Mouse (Mus musculus) forebrain, embryonic 14.5 days (tissue): Measurements from ENCODE around the gene Capn8. TPM values are rescaled to one million over a fixed set of nuclear protein-coding genes. Genes with fewer than 3 reads are reported as not detected.

Source experiments
- ATAC-seq: fragments of 200-750 bp; cut with Nextera tagmentation; 2 replicates; pipeline ENCODE4 v1.8.0; 2017; ENCODE audit warnings: mild to moderate bottlenecking, moderate library complexity
- DNase-seq: peaks from one replicate; pipeline ENCODE4 v3.0.0-alpha.2; 2015; ENCODE audit warnings: low spot score
- H3K27ac ChIP-seq: fragments of 300-500 bp; sonication (generic); 2 replicates; pipeline ENCODE4 v1.5.1; 2014; ENCODE audit warnings: low read depth, mild to moderate bottlenecking, control low read depth, low read length, moderate library complexity
- H3K27me3 ChIP-seq: fragments of 300-500 bp; sonication (generic); replicated peaks from 2 replicates; pipeline ENCODE4 v1.6.1; 2014; ENCODE audit warnings: low read length, control low read depth, mixed read lengths; ENCODE audit not compliant: control insufficient read depth, insufficient read depth
- H3K36me3 ChIP-seq: fragments of 300-500 bp; sonication (generic); 2 replicates; pipeline ENCODE4 v1.6.1; 2014; ENCODE audit warnings: low read length, control low read depth; ENCODE audit not compliant: control insufficient read depth, insufficient read depth
- H3K4me1 ChIP-seq: fragments of 300-500 bp; sonication (generic); 2 replicates; pipeline ENCODE4 v1.6.1; 2014; ENCODE audit warnings: antibody characterized with exemption, low read length, control low read depth; ENCODE audit not compliant: control insufficient read depth, insufficient read depth
- H3K4me2 ChIP-seq: fragments of 300-500 bp; sonication (generic); 2 replicates; pipeline ENCODE4 v1.6.1; 2014; ENCODE audit warnings: mild to moderate bottlenecking, control low read depth, low read length
- H3K4me3 ChIP-seq: fragments of 300-500 bp; sonication (generic); 2 replicates; pipeline ENCODE4 v1.5.1; 2014; ENCODE audit warnings: low read depth, low read length, control low read depth
- H3K9ac ChIP-seq: fragments of 300-500 bp; sonication (generic); 2 replicates; pipeline ENCODE4 v1.6.1; 2014; ENCODE audit warnings: mild to moderate bottlenecking, low read length, control low read depth, moderate library complexity
- H3K9me3 ChIP-seq: fragments of 300-500 bp; sonication (generic); replicated peaks from 2 replicates; pipeline ENCODE4 v1.6.1; 2016; ENCODE audit warnings: low read length, control low read depth, mixed read lengths; ENCODE audit not compliant: control insufficient read depth
- WGBS: fragments of 180-500 bp; shearing (Covaris S2); extraction: QIAGEN DNeasy Blood & Tissue Kit; methylation state at CpG from one replicate; pipeline ENCODE4 v1.1.7; 2014; 5-methylcytosine and 5-hydroxymethylcytosine counted together
- polyA plus RNA-seq: library from polyadenylated mRNA; unstranded; fragments of >200 nt; fragmentation: Nextera tagmentation; extraction: Ambion mirVana; gene quantifications from 2 replicates; pipeline ENCODE4 v1.2.1, GENCODE M21; 2014

The Capn8 gene
- polyA plus RNA-seq, 1 experiment from 2014 or later: 0.06 TPM

DNA sequence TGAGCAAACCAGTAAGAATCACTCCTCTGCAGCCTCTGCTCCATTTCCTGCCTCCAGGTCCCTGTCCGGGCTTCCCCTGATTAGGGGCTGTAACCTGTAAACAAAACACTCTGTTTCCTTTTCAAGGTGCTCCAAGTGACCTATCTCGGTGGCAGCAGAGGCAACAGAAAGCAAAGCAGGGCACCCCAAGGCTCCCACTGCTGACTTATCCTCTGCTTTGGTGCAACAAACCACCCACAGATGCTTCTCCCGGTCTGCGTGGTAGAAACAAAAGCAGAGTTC, 106.5 kb downstream of the Capn8 start:
- Histone ChIP-seq H3K9me3 (no peaks in the 10 kb centered on the region), H3K36me3 (no peaks in the 10 kb centered on the region), H3K4me3 (no peak overlapping the region), H3K4me1 (peaks cover 3% of the 10 kb centered on the region; the same call in 1 of the 2 replicates), H3K27me3 (no peaks in the 10 kb centered on the region), H3K9ac (no peak overlapping the region), H3K27ac (no peak overlapping the region), H3K4me2 (no peak overlapping the region)
- ATAC-seq (no peak), DNase-seq (no peak)
- 45% methylated on average over 4 of the region's 4 CpGs for WGBS

DNA sequence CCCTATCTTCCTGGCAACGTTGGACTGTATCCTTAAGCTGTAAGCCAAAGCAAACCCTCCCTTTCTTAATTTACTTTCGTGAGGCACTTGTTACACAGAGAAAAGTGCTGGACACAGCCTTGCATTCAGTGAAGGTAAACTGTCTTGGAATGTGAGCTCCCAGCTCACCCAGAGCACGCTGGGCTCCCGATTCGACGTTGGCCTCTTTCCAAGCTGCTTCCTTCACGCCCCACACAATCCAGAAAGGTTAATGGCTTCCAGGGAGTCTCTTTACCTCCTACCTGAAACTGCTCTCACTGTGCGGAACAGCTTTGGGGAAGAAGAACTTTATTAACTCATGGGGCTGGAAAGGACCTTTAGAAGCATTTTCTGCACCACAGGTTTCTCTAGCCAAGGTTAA, 110.5 kb downstream of the Capn8 start:
- no peaks in the 10 kb centered on the region for H3K9me3 ChIP-seq
- ATAC-seq (no peak), DNase-seq (no peak)
- no peak overlapping the region for H3K4me3 ChIP-seq
- no peak overlapping the region for H3K9ac ChIP-seq
- H3K4me2 ChIP-seq: no peak overlapping the region
- no peaks in the 10 kb centered on the region for H3K36me3 ChIP-seq
- H3K27me3 ChIP-seq: no peaks in the 10 kb centered on the region
- H3K4me1 ChIP-seq: peaks cover 3% of the 10 kb centered on the region; the same call in 1 of the 2 replicates
- WGBS: 73% methylated on average over 8 of the region's 8 CpGs
- no peak overlapping the region for H3K27ac ChIP-seq

DNA sequence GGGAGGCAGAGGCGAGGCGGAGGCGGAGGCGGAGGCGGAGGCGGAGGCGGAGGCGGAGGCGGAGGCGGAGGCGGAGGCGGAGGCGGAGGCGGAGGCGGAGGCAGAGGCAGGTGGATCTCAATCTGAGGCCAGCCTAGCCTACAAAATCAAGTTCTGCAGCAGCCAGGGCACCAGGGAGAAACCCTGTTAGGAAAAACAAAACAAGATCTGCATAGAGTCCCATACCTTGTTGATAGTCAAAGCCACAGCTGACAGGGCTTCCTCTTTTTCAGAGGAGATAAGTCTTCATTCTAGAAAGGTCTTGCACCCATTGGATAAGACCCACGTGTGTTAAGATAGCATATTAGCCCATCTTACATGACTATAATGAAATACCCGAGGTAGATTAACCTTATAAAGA, 113.3 kb downstream of the Capn8 start:
- no peak overlapping the region for H3K27ac ChIP-seq
- no peak overlapping the region for H3K9ac ChIP-seq
- no peaks in the 10 kb centered on the region for H3K27me3 ChIP-seq
- H3K4me2 ChIP-seq: no peak overlapping the region
- DNase-seq (no peak), ATAC-seq (no peak)
- WGBS: 95% methylated on average over 17 of the region's 17 CpGs
- no peak overlapping the region for H3K4me3 ChIP-seq
- H3K9me3 ChIP-seq: no peaks in the 10 kb centered on the region
- no peaks in the 10 kb centered on the region for H3K36me3 ChIP-seq
- H3K4me1 ChIP-seq: no peaks in the 10 kb centered on the region; the same call in 1 of the 2 replicates

DNA sequence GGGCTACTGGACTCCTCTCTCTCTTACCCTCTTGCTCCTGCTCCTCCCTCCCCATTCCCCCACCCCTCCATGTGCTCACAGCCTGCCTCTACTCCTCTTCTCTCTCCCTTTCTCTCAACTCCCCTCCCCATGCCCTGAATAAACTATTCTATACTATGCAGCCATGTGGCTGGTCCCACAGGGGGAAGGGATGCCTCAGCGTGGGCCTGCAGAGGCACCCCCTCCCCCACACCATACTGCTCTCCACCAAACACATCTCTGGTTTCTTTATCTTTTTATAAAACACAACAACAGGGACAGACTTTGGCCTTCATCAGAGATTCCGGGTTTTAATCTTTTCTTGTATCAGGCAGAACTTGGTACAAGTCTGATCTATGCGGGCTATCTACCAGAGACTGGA, 114.4 kb downstream of the Capn8 start:
- Histone ChIP-seq H3K4me1 (no peaks in the 10 kb centered on the region; the same call in 1 of the 2 replicates), H3K9me3 (no peaks in the 10 kb centered on the region), H3K36me3 (no peaks in the 10 kb centered on the region), H3K4me2 (no peak overlapping the region), H3K27me3 (no peaks in the 10 kb centered on the region), H3K27ac (no peak overlapping the region), H3K9ac (no peak overlapping the region), H3K4me3 (no peak overlapping the region)
- 60% methylated on average over 3 of the region's 3 CpGs for WGBS
- DNase-seq (no peak), ATAC-seq (no peak)

DNA sequence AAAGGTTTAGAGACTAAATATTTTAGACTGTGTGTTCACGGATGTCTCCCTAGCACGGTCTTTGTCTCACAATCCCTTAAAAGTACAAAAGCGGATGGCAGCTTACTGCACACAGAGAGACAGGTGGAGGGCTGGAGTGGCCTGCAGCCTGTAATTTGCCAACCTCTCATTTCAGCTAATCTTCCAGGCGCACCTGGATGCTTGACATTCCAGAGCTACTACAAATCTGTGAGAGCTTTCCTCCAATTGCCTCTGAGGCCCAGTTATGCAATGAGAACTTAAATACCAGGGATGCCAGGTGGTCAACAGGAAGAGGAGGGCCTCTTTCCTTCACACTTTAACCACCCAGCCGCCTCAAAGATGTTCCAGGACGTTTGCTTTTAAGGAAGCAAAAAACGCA, 114.8 kb downstream of the Capn8 start:
- DNase-seq (no peak), ATAC-seq (no peak)
- WGBS: 65% methylated on average over 7 of the region's 7 CpGs
- H3K9me3 ChIP-seq: no peaks in the 10 kb centered on the region
- H3K4me1 ChIP-seq: no peaks in the 10 kb centered on the region; the same call in 1 of the 2 replicates
- no peak overlapping the region for H3K9ac ChIP-seq
- H3K4me2 ChIP-seq: no peak overlapping the region
- no peaks in the 10 kb centered on the region for H3K27me3 ChIP-seq
- H3K27ac ChIP-seq: no peak overlapping the region
- no peaks in the 10 kb centered on the region for H3K36me3 ChIP-seq
- no peak overlapping the region for H3K4me3 ChIP-seq

Other genes starting within 250 kb of the Capn8 start
- 30.5 and 31.7 TPM in 2 replicates for gene Fbxo28, start 223.4 kb upstream of the Capn8 start, polyA plus RNA-seq
- gene Trp53bp2, start 155.8 kb upstream of the Capn8 start, polyA plus RNA-seq: 20.2 and 24.7 TPM in 2 replicates
- gene Capn2, start 47.4 kb upstream of the Capn8 start, polyA plus RNA-seq: 39.6 and 53.5 TPM in 2 replicates
- gene Ccdc185, start 184.2 kb downstream of the Capn8 start, polyA plus RNA-seq: not detected in 2 replicates
- gene Susd4, start 198.9 kb downstream of the Capn8 start, polyA plus RNA-seq: 37.4 and 42.9 TPM in 2 replicates